Mouse (Mus musculus): ENCODE data around the gene Sycp2.

GRCm38 (mm10) chr2:178433903-178434302 is 26.4 kb upstream of the Sycp2 start:
- TF ChIP-seq CTCF (IDR thresholded peaks at IDR 0.05; ENCODE audit: low read depth): no peak
- TF ChIP-seq EP300 (optimal IDR thresholded peaks at IDR 0.05): no peak

Measured in stomach, postnatal 0 days (tissue).